Mouse (Mus musculus): ENCODE measurements around the gene Fut1. TPM values are rescaled to one million over a fixed set of nuclear protein-coding genes. Genes with fewer than 3 reads are reported as not detected.

Gene Fut1
- polyA plus RNA-seq, 1 experiment: 0.04 TPM

- no peaks in the 10 kb centered on the region for H3K79me2 ChIP-seq (ENCODE audit: control insufficient read depth, insufficient read depth)
- H3K79me3 ChIP-seq (ENCODE audit: low read depth): no peaks in the 10 kb centered on the region
- H3K4me3 ChIP-seq (ENCODE audit: insufficient read depth, poor library complexity, severe bottlenecking): no peak overlapping the region
- H3ac ChIP-seq (ENCODE audit: control insufficient read depth, insufficient read length, low read depth): no peak overlapping the region
- no peaks in the 10 kb centered on the region for H3K36me3 ChIP-seq (ENCODE audit: control insufficient read depth, insufficient read depth)
- H3K27me3 ChIP-seq (ENCODE audit: control insufficient read depth, insufficient read depth, insufficient read length): no peaks in the 10 kb centered on the region
- TF ChIP-seq CTCF (IDR thresholded peaks at IDR 0.05; ENCODE audit: control insufficient read depth, insufficient read depth, insufficient read length): peak; percentile 66
- no peak for TF ChIP-seq MYOG (IDR thresholded peaks at IDR 0.05; ENCODE audit: control insufficient read depth, extremely low read depth, insufficient read length)
Measured at GRCm38 (mm10) chr7:45589173-45589572, 27.9 kb upstream of the Fut1 start.

GRCm38 (mm10) chr7:45589898-45590297 is 27.2 kb upstream of the Fut1 start:
- H3K36me3 ChIP-seq (ENCODE audit: control insufficient read depth, insufficient read depth): no peaks in the 10 kb centered on the region
- no peaks in the 10 kb centered on the region for H3K79me3 ChIP-seq (ENCODE audit: low read depth)
- no peak overlapping the region for H3K4me3 ChIP-seq (ENCODE audit: insufficient read depth, poor library complexity, severe bottlenecking)

GRCm38 (mm10) chr7:45590874-45591273 is 26.2 kb upstream of the Fut1 start:
- H3K4me3 ChIP-seq (ENCODE audit: insufficient read depth, poor library complexity, severe bottlenecking): no peak overlapping the region
- no peaks in the 10 kb centered on the region for H3K27me3 ChIP-seq (ENCODE audit: control insufficient read depth, insufficient read depth, insufficient read length)
- no peak for TF ChIP-seq USF1 (IDR thresholded peaks at IDR 0.05; ENCODE audit: low read depth)
- no peak for TF ChIP-seq MAX (IDR thresholded peaks at IDR 0.05)
- no peak for TF ChIP-seq CEBPB (IDR thresholded peaks at IDR 0.05; ENCODE audit: low read depth)
- TF ChIP-seq MYOG (IDR thresholded peaks at IDR 0.05; ENCODE audit: control insufficient read depth, extremely low read depth, insufficient read length): no peak
- TF ChIP-seq FOSL1 (IDR thresholded peaks at IDR 0.05; ENCODE audit: insufficient read depth, low read length, poor library complexity, severe bottlenecking): no peak
- TF ChIP-seq CTCF (IDR thresholded peaks at IDR 0.05; ENCODE audit: control insufficient read depth, insufficient read depth, insufficient read length): no peak
- no peak for TF ChIP-seq MYOD1 (IDR thresholded peaks at IDR 0.05; ENCODE audit: control insufficient read depth, insufficient read length, low read depth)
- H3K36me3 ChIP-seq (ENCODE audit: control insufficient read depth, insufficient read depth): no peaks in the 10 kb centered on the region
- no peaks in the 10 kb centered on the region for H3K79me2 ChIP-seq (ENCODE audit: control insufficient read depth, insufficient read depth)
- H3ac ChIP-seq (ENCODE audit: control insufficient read depth, insufficient read length, low read depth): no peak overlapping the region
- no peaks in the 10 kb centered on the region for H3K79me3 ChIP-seq (ENCODE audit: low read depth)

More at GRCm38 (mm10) chr7:45589898-45590297, 27.2 kb upstream of the Fut1 start:
- no peak for TF ChIP-seq MYOD1 (IDR thresholded peaks at IDR 0.05; ENCODE audit: control insufficient read depth, insufficient read length, low read depth)
- no peak for TF ChIP-seq CTCF (IDR thresholded peaks at IDR 0.05; ENCODE audit: control insufficient read depth, insufficient read depth, insufficient read length)
- TF ChIP-seq CEBPB (IDR thresholded peaks at IDR 0.05; ENCODE audit: low read depth): no peak
- no peak for TF ChIP-seq USF1 (IDR thresholded peaks at IDR 0.05; ENCODE audit: low read depth)
- TF ChIP-seq FOSL1 (IDR thresholded peaks at IDR 0.05; ENCODE audit: insufficient read depth, low read length, poor library complexity, severe bottlenecking): no peak
- TF ChIP-seq MYOG (IDR thresholded peaks at IDR 0.05; ENCODE audit: control insufficient read depth, extremely low read depth, insufficient read length): no peak
- no peak for TF ChIP-seq MAX (IDR thresholded peaks at IDR 0.05)
- H3ac ChIP-seq (ENCODE audit: control insufficient read depth, insufficient read length, low read depth): no peak overlapping the region
- H3K27me3 ChIP-seq (ENCODE audit: control insufficient read depth, insufficient read depth, insufficient read length): no peaks in the 10 kb centered on the region
- H3K79me2 ChIP-seq (ENCODE audit: control insufficient read depth, insufficient read depth): no peaks in the 10 kb centered on the region

GRCm38 (mm10) chr7:45591880-45592279 is 25.2 kb upstream of the Fut1 start:
- no peak for TF ChIP-seq CTCF (IDR thresholded peaks at IDR 0.05; ENCODE audit: control insufficient read depth, insufficient read depth, insufficient read length)
- no peak for TF ChIP-seq USF1 (IDR thresholded peaks at IDR 0.05; ENCODE audit: low read depth)
- no peak for TF ChIP-seq FOSL1 (IDR thresholded peaks at IDR 0.05; ENCODE audit: insufficient read depth, low read length, poor library complexity, severe bottlenecking)
- TF ChIP-seq MYOD1 (IDR thresholded peaks at IDR 0.05; ENCODE audit: control insufficient read depth, insufficient read length, low read depth): no peak
- no peak for TF ChIP-seq MAX (IDR thresholded peaks at IDR 0.05)
- TF ChIP-seq CEBPB (IDR thresholded peaks at IDR 0.05; ENCODE audit: low read depth): no peak
- TF ChIP-seq MYOG (IDR thresholded peaks at IDR 0.05; ENCODE audit: control insufficient read depth, extremely low read depth, insufficient read length): no peak
- no peak overlapping the region for H3ac ChIP-seq (ENCODE audit: control insufficient read depth, insufficient read length, low read depth)
- H3K27me3 ChIP-seq (ENCODE audit: control insufficient read depth, insufficient read depth, insufficient read length): no peaks in the 10 kb centered on the region

GRCm38 (mm10) chr7:45593118-45593815 is 23.8 kb upstream of the Fut1 start:
- Histone ChIP-seq H3K79me3 (ENCODE audit: low read depth) (no peaks in the 10 kb centered on the region), H3K79me2 (ENCODE audit: control insufficient read depth, insufficient read depth) (no peaks in the 10 kb centered on the region), H3ac (ENCODE audit: control insufficient read depth, insufficient read length, low read depth) (no peak overlapping the region), H3K36me3 (ENCODE audit: control insufficient read depth, insufficient read depth) (no peaks in the 10 kb centered on the region), H3K27me3 (ENCODE audit: control insufficient read depth, insufficient read depth, insufficient read length) (no peaks in the 10 kb centered on the region), H3K4me3 (ENCODE audit: insufficient read depth, poor library complexity, severe bottlenecking) (no peak overlapping the region)
- no peak for TF ChIP-seq CEBPB (IDR thresholded peaks at IDR 0.05; ENCODE audit: low read depth)
- no peak for TF ChIP-seq MYOG (IDR thresholded peaks at IDR 0.05; ENCODE audit: control insufficient read depth, extremely low read depth, insufficient read length)
- TF ChIP-seq FOSL1 (IDR thresholded peaks at IDR 0.05; ENCODE audit: insufficient read depth, low read length, poor library complexity, severe bottlenecking): no peak
- no peak for TF ChIP-seq MYOD1 (IDR thresholded peaks at IDR 0.05; ENCODE audit: control insufficient read depth, insufficient read length, low read depth)
- no peak for TF ChIP-seq MAX (IDR thresholded peaks at IDR 0.05)
- peak; percentile 70 for TF ChIP-seq CTCF (IDR thresholded peaks at IDR 0.05; ENCODE audit: control insufficient read depth, insufficient read depth, insufficient read length)
- TF ChIP-seq USF1 (IDR thresholded peaks at IDR 0.05; ENCODE audit: low read depth): no peak

More at GRCm38 (mm10) chr7:45591880-45592279, 25.2 kb upstream of the Fut1 start:
- no peaks in the 10 kb centered on the region for H3K36me3 ChIP-seq (ENCODE audit: control insufficient read depth, insufficient read depth)
- no peak overlapping the region for H3K4me3 ChIP-seq (ENCODE audit: insufficient read depth, poor library complexity, severe bottlenecking)
- no peaks in the 10 kb centered on the region for H3K79me2 ChIP-seq (ENCODE audit: control insufficient read depth, insufficient read depth)
- H3K79me3 ChIP-seq (ENCODE audit: low read depth): no peaks in the 10 kb centered on the region
